ENCODE assay signal across 21 mouse cellular contexts in the genomic region with DNA sequence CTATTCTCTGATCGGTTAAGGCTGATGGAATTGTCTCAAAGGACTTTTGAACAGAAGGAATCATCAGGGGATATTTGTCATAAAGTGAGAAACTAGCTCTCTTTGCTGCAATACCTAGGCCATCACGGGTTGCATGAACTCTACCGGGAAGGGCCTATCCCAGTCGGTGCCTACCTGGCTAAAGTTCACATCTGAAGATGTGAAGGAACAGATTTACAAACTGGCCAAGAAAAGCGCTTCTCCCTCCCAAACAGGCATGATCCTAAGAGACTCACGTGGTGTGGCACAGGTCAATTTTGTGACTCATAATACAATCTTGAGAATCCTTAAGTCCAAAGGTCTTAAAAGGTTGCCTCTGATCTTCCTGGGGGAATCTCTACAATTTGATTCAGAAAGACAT. TPM values are rescaled to one million over a fixed set of nuclear protein-coding genes. Genes with fewer than 3 reads are reported as not detected.
DNase-seq lines count a peak whose midpoint lies in the region; ATAC-seq and TF ChIP-seq lines count a peak whose summit lies in the region.
"Had no signal": no experiment of that assay in that cellular context is flagged by ENCODE, and none has a peak within 500 bp of the region (broad histone marks: within the 10 kb centered on the region; RNA-seq: fewer than 3 reads in every experiment).

No protein-coding gene starts in this region.

- no peak for ATAC-seq in kidney, embryonic 14.5 days (ENCODE audit: low FRiP score, low TSS enrichment)
- no peak for ATAC-seq in lung, postnatal 0 days
- ATAC-seq: CD4-positive, CD25-positive, alpha-beta regulatory T cell, adult 4 months; forebrain, embryonic 13.5 days; forebrain, postnatal 0 days had no signal

- H3K27me3 ChIP-seq in kidney, adult 2 months (replicated peaks; ENCODE audit: control insufficient read depth, insufficient read depth, low read length), result no peaks in the 10 kb centered on the region
- no peaks in the 10 kb centered on the region for H3K27me3 ChIP-seq in kidney, embryonic 14.5 days (ENCODE audit: control insufficient read depth, insufficient read depth, low read length)
- H3K27me3 ChIP-seq in lung, postnatal 0 days (replicated peaks; ENCODE audit: insufficient read depth, low read length), result no peaks in the 10 kb centered on the region
- H3K27me3 ChIP-seq: forebrain, embryonic 13.5 days; hindbrain, embryonic 13.5 days had no signal

- H3K4me1 ChIP-seq in kidney, adult 2 months (ENCODE audit: control insufficient read depth, insufficient read depth, low read length), result peaks cover 13% of the 10 kb centered on the region
- no peaks in the 10 kb centered on the region for H3K4me1 ChIP-seq in kidney, embryonic 14.5 days (ENCODE audit: control insufficient read depth, insufficient read depth, low read length)
- 0 out of 2 replicates have a peak, but pooled peaks cover 3% of the 10 kb centered on the region for H3K4me1 ChIP-seq in lung, postnatal 0 days (ENCODE audit: insufficient read depth, low read depth, low read length)
- H3K4me1 ChIP-seq: embryonic facial prominence, embryonic 10.5 days; forebrain, embryonic 13.5 days; hindbrain, embryonic 13.5 days had no signal

- H3K36me3 ChIP-seq in kidney, adult 2 months (ENCODE audit: control insufficient read depth, insufficient read depth, low read length), result no peaks in the 10 kb centered on the region
- no peaks in the 10 kb centered on the region for H3K36me3 ChIP-seq in kidney, embryonic 14.5 days (ENCODE audit: control insufficient read depth, insufficient read depth, low read length)
- H3K36me3 ChIP-seq in lung, postnatal 0 days (ENCODE audit: insufficient read depth, low read length), result no peaks in the 10 kb centered on the region
- H3K36me3 ChIP-seq: embryonic facial prominence, embryonic 10.5 days; G1E; hindbrain, embryonic 13.5 days had no signal

- WGBS in kidney, adult 2 months, result 62% methylated on average over 6 of the region's 6 CpGs
- 88% methylated on average over 6 of the region's 6 CpGs for WGBS in kidney, embryonic 14.5 days
- WGBS in lung, postnatal 0 days, result 84% methylated on average over 6 of the region's 6 CpGs

- TF ChIP-seq POLR2A in kidney, adult 2 months (IDR thresholded peaks at IDR 0.05; ENCODE audit: low read depth, low read length), result no peak

- no peaks in the 10 kb centered on the region for H3K9me3 ChIP-seq in kidney, embryonic 14.5 days (ENCODE audit: control insufficient read depth, low read length)
- no peaks in the 10 kb centered on the region for H3K9me3 ChIP-seq in lung, postnatal 0 days (ENCODE audit: low read length)
- H3K9me3 ChIP-seq: embryonic facial prominence, embryonic 10.5 days; forebrain, embryonic 13.5 days; G1E; hindbrain, embryonic 13.5 days had no signal

- intact Hi-C loops in heart, postnatal 10 days (cut with DNase I), result no loop called here

- peak overlapping the region; percentile 53 for H3K27ac ChIP-seq in kidney, adult 2 months (ENCODE audit: insufficient read depth, low read depth, low read length)
- H3K27ac ChIP-seq in kidney, embryonic 14.5 days (ENCODE audit: low read depth, low read length), result no peak overlapping the region
- peak overlapping the region; percentile 28; the same call in 1 of the 2 replicates for H3K27ac ChIP-seq in lung, postnatal 0 days (ENCODE audit: low read length)
- H3K27ac ChIP-seq: embryonic facial prominence, embryonic 10.5 days; forebrain, embryonic 13.5 days; hindbrain, embryonic 13.5 days had no signal

- no peak overlapping the region for H3K4me2 ChIP-seq in kidney, embryonic 14.5 days (replicated peaks; ENCODE audit: low read depth, low read length)
- no peak overlapping the region for H3K4me2 ChIP-seq in lung, postnatal 0 days (replicated peaks; ENCODE audit: low read depth, low read length)
- H3K4me2 ChIP-seq: forebrain, embryonic 13.5 days; hindbrain, embryonic 13.5 days had no signal

- no peak overlapping the region for H3K4me3 ChIP-seq in kidney, adult 2 months (ENCODE audit: insufficient read depth, low read depth, low read length)
- no peak overlapping the region for H3K4me3 ChIP-seq in kidney, embryonic 14.5 days (ENCODE audit: low read length)
- H3K4me3 ChIP-seq in lung, postnatal 0 days (ENCODE audit: low read depth, low read length), result no peak overlapping the region
- H3K4me3 ChIP-seq: embryonic facial prominence, embryonic 10.5 days; forebrain, embryonic 13.5 days; hindbrain, embryonic 13.5 days had no signal

- DNase-seq in heart, adult 11 months, result peak; percentile 67
- no peak for DNase-seq in heart, postnatal 10 days
- peak; percentile 84 for DNase-seq in kidney, adult 2 months
- DNase-seq in lung, postnatal 0 days (ENCODE audit: low spot score), result no peak
- DNase-seq in lung, postnatal 36 days, result no peak
- DNase-seq in right cerebral cortex, postnatal 14 days, result no peak
- DNase-seq in layer of hippocampus, adult 9-10 months (ENCODE audit: low spot score), result no peak
- DNase-seq: adrenal gland, postnatal 14 days; B cell, adult 2 months; cerebellum, adult 18-20 months; cerebellum, adult 9-11 months; cerebellum, postnatal 36 days; forebrain, postnatal 0 days; gastrocnemius, postnatal 14 days; heart, postnatal 14 days had no signal

- TF ChIP-seq EP300 in lung, postnatal 0 days (IDR thresholded peaks at IDR 0.05), result no peak

- no peak for TF ChIP-seq CTCF in kidney, adult 2 months (conservative IDR thresholded peaks at IDR 0.05; ENCODE audit: insufficient read depth, insufficient read length, low read depth, low read length)
- TF ChIP-seq CTCF in lung, postnatal 0 days (IDR thresholded peaks at IDR 0.05), result no peak

- no peak overlapping the region for H3K9ac ChIP-seq in kidney, embryonic 14.5 days (ENCODE audit: low read depth, low read length)
- H3K9ac ChIP-seq in lung, postnatal 0 days (replicated peaks; ENCODE audit: low read depth), result no peak overlapping the region
- H3K9ac ChIP-seq: forebrain, embryonic 13.5 days; forebrain, postnatal 0 days; hindbrain, embryonic 13.5 days had no signal

RNA-seq across cellular contexts. Expression of a gene that starts 6.2 kb away (rescaled TPM):
- 10 to 100 TPM; 51.9 to 58.9 TPM for total RNA-seq in heart, postnatal 10 days (2021)
- 24.8 and 35.0 TPM in 2 replicates for polyA plus RNA-seq in kidney, adult 2 months (2012; rRNA removed)
- polyA plus RNA-seq in kidney, embryonic 14.5 days (2014; fragmentation: Nextera tagmentation; extraction: Ambion mirVana), result 65.1 and 85.3 TPM in 2 replicates
- 194 and 216 TPM in 2 replicates for polyA plus RNA-seq in lung, postnatal 0 days (2015; fragmentation: Nextera tagmentation; extraction: Ambion mirVana)

RNA-seq across cellular contexts. Expression of a gene that starts 49.4 kb away (rescaled TPM):
- total RNA-seq in heart, postnatal 10 days (2021), result 100 to 1,000 TPM; 151 to 152 TPM
- 27.7 and 40.0 TPM in 2 replicates for polyA plus RNA-seq in kidney, adult 2 months (2012; rRNA removed)
- 269 and 468 TPM in 2 replicates for polyA plus RNA-seq in kidney, embryonic 14.5 days (2014; fragmentation: Nextera tagmentation; extraction: Ambion mirVana)
- 158 and 175 TPM in 2 replicates for polyA plus RNA-seq in lung, postnatal 0 days (2015; fragmentation: Nextera tagmentation; extraction: Ambion mirVana)

RNA-seq across cellular contexts. Expression of a gene that starts 49.5 kb away (rescaled TPM):
- 10 to 100 TPM; 12.4 to 13.3 TPM for total RNA-seq in heart, postnatal 10 days (2021)
- 9.2 and 10.4 TPM in 2 replicates for polyA plus RNA-seq in kidney, adult 2 months (2012; rRNA removed)
- 63.7 and 75.6 TPM in 2 replicates for polyA plus RNA-seq in kidney, embryonic 14.5 days (2014; fragmentation: Nextera tagmentation; extraction: Ambion mirVana)
- polyA plus RNA-seq in lung, postnatal 0 days (2015; fragmentation: Nextera tagmentation; extraction: Ambion mirVana), result 15.2 and 20.1 TPM in 2 replicates

Comparison
In these comparisons a context has a peak if more than half of its experiments do, and no peak if none do; other contexts are left out.
1. DNase-seq: peak in heart, adult 11 months (single experiment) and kidney, adult 2 months (single experiment); none in heart, postnatal 10 days (0 of 2), lung, postnatal 0 days (single experiment), lung, postnatal 36 days (single experiment), right cerebral cortex, postnatal 14 days (single experiment) and layer of hippocampus, adult 9-10 months (single experiment).